Comparison of ENCODE assay signal across 20 mouse cellular contexts in genomic region chr15:103039609-103040008, GRCm38 (mm10). TPM values are rescaled to one million over a fixed set of nuclear protein-coding genes. Genes with fewer than 3 reads are reported as not detected.
DNase-seq lines count a peak whose midpoint lies in the region; ATAC-seq and TF ChIP-seq lines count a peak whose summit lies in the region.
"Had no signal": no experiment of that assay in that cellular context is flagged by ENCODE, and none has a peak within 500 bp of the region (broad histone marks: within the 10 kb centered on the region; RNA-seq: fewer than 3 reads in every experiment).

No protein-coding gene starts in this region.

- DNase-seq in embryo, embryonic 10.5 days (ENCODE audit: low spot score), result peak; percentile 41
- DNase-seq in embryo, embryonic 9.5 days (ENCODE audit: extremely low spot score), result no peak
- peak; percentile 92 for DNase-seq in midbrain, embryonic 11.5 days (ENCODE audit: low spot score, missing footprints)
- DNase-seq in neural tube, embryonic 11.5 days (ENCODE audit: low spot score), result peak; percentile 42
- no peak for DNase-seq in stomach, postnatal 0 days (ENCODE audit: low spot score)
- no peak for DNase-seq in frontal cortex, adult 2 months (ENCODE audit: extremely low spot score in 1 of 2, low spot score in 1 of 2)
- DNase-seq in cerebellum, postnatal 14 days, result no peak
- DNase-seq: heart, postnatal 36 days; kidney, adult 18-20 months; left cerebral cortex, postnatal 4 days; lung, adult 2 months; lung, postnatal 4 days; right cerebral cortex, postnatal 14 days; thymus, adult 2 months had no signal

- no peak for TF ChIP-seq EP300 in stomach, postnatal 0 days (optimal IDR thresholded peaks at IDR 0.05)

- TF ChIP-seq CTCF in stomach, postnatal 0 days (IDR thresholded peaks at IDR 0.05; ENCODE audit: low read depth), result no peak

- peaks cover 100% of the 10 kb centered on the region for H3K27me3 ChIP-seq in midbrain, embryonic 11.5 days (ENCODE audit: control insufficient read depth, insufficient read depth, low read length)
- peaks cover 100% of the 10 kb centered on the region for H3K27me3 ChIP-seq in midbrain, embryonic 15.5 days (replicated peaks)
- no peaks in the 10 kb centered on the region for H3K27me3 ChIP-seq in neural tube, embryonic 11.5 days (ENCODE audit: control insufficient read depth, insufficient read depth, low read length)
- H3K27me3 ChIP-seq in stomach, postnatal 0 days (ENCODE audit: control insufficient read depth, insufficient read depth, low read length), result no peaks in the 10 kb centered on the region

- no peaks in the 10 kb centered on the region for H3K36me3 ChIP-seq in midbrain, embryonic 11.5 days (ENCODE audit: control insufficient read depth, insufficient read depth, low read length)
- no peaks in the 10 kb centered on the region for H3K36me3 ChIP-seq in midbrain, embryonic 15.5 days (replicated peaks)
- H3K36me3 ChIP-seq in neural tube, embryonic 11.5 days (ENCODE audit: control insufficient read depth, insufficient read depth, low read length), result no peaks in the 10 kb centered on the region
- no peaks in the 10 kb centered on the region for H3K36me3 ChIP-seq in stomach, postnatal 0 days (ENCODE audit: control insufficient read depth, insufficient read depth, low read length)
- H3K36me3 ChIP-seq: forebrain, embryonic 15.5 days; heart, embryonic 12.5 days; midbrain, embryonic 10.5 days had no signal

- ATAC-seq in midbrain, embryonic 11.5 days (ENCODE audit: low FRiP score), result no peak
- ATAC-seq in midbrain, embryonic 15.5 days (replicated peaks), result no peak
- no peak for ATAC-seq in neural tube, embryonic 11.5 days (ENCODE audit: insufficient read depth, low FRiP score, low TSS enrichment)
- no peak for ATAC-seq in stomach, postnatal 0 days (ENCODE audit: low FRiP score, low TSS enrichment)
- ATAC-seq: forebrain, embryonic 15.5 days had no signal

- 11% methylated on average over 3 of the region's 3 CpGs for WGBS in midbrain, embryonic 11.5 days
- 2% methylated on average over 3 of the region's 3 CpGs for WGBS in midbrain, embryonic 15.5 days
- 2% methylated on average over 3 of the region's 3 CpGs for WGBS in neural tube, embryonic 11.5 days
- 25% methylated on average over 3 of the region's 3 CpGs for WGBS in stomach, postnatal 0 days

- no peak overlapping the region for H3K4me2 ChIP-seq in midbrain, embryonic 11.5 days
- no peak overlapping the region for H3K4me2 ChIP-seq in midbrain, embryonic 15.5 days
- H3K4me2 ChIP-seq in neural tube, embryonic 11.5 days (ENCODE audit: low read depth), result peak overlapping the region; percentile 99
- no peak overlapping the region for H3K4me2 ChIP-seq in stomach, postnatal 0 days (replicated peaks; ENCODE audit: low read depth)
- H3K4me2 ChIP-seq: forebrain, embryonic 15.5 days; heart, embryonic 12.5 days; liver, embryonic 11.5 days had no signal

- no peak overlapping the region for H3K9ac ChIP-seq in midbrain, embryonic 11.5 days (ENCODE audit: low read length)
- no peak overlapping the region for H3K9ac ChIP-seq in midbrain, embryonic 15.5 days
- H3K9ac ChIP-seq in neural tube, embryonic 11.5 days (ENCODE audit: low read length), result peak overlapping the region; percentile 95
- H3K9ac ChIP-seq in stomach, postnatal 0 days (ENCODE audit: low read length), result no peak overlapping the region
- H3K9ac ChIP-seq: forebrain, embryonic 15.5 days; heart, embryonic 12.5 days had no signal

- H3K4me1 ChIP-seq in midbrain, embryonic 11.5 days (ENCODE audit: control insufficient read depth, insufficient read depth, low read length), result no peaks in the 10 kb centered on the region
- no peaks in the 10 kb centered on the region for H3K4me1 ChIP-seq in midbrain, embryonic 15.5 days
- peaks cover 64% of the 10 kb centered on the region for H3K4me1 ChIP-seq in neural tube, embryonic 11.5 days (ENCODE audit: control insufficient read depth, insufficient read depth, low read length)
- no peaks in the 10 kb centered on the region for H3K4me1 ChIP-seq in stomach, postnatal 0 days (replicated peaks; ENCODE audit: control insufficient read depth, insufficient read depth)

- H3K4me3 ChIP-seq in midbrain, embryonic 11.5 days (ENCODE audit: low read depth, low read length), result no peak overlapping the region
- no peak overlapping the region for H3K4me3 ChIP-seq in midbrain, embryonic 15.5 days
- H3K4me3 ChIP-seq in neural tube, embryonic 11.5 days (ENCODE audit: low read depth, low read length), result peak overlapping the region; percentile 64
- no peak overlapping the region for H3K4me3 ChIP-seq in stomach, postnatal 0 days (ENCODE audit: low read depth, low read length)
- H3K4me3 ChIP-seq: forebrain, embryonic 15.5 days; heart, embryonic 12.5 days; layer of hippocampus, adult 2 months; midbrain, embryonic 10.5 days had no signal

- no peaks in the 10 kb centered on the region for H3K9me3 ChIP-seq in midbrain, embryonic 11.5 days (ENCODE audit: control insufficient read depth, low read length)
- no peaks in the 10 kb centered on the region for H3K9me3 ChIP-seq in midbrain, embryonic 15.5 days
- no peaks in the 10 kb centered on the region for H3K9me3 ChIP-seq in neural tube, embryonic 11.5 days (ENCODE audit: control insufficient read depth, low read length)
- H3K9me3 ChIP-seq in stomach, postnatal 0 days (ENCODE audit: control insufficient read depth, low read length), result no peaks in the 10 kb centered on the region
- H3K9me3 ChIP-seq: forebrain, embryonic 15.5 days; heart, embryonic 12.5 days; midbrain, embryonic 10.5 days had no signal

- no peak overlapping the region for H3K27ac ChIP-seq in midbrain, embryonic 11.5 days (ENCODE audit: low read depth, low read length)
- no peak overlapping the region for H3K27ac ChIP-seq in midbrain, embryonic 15.5 days
- peak overlapping the region; percentile 99 for H3K27ac ChIP-seq in neural tube, embryonic 11.5 days (ENCODE audit: low read depth, low read length)
- peak overlapping the region; percentile 77 for H3K27ac ChIP-seq in stomach, postnatal 0 days (replicated peaks)
- H3K27ac ChIP-seq: forebrain, embryonic 15.5 days; layer of hippocampus, adult 2 months; midbrain, embryonic 10.5 days had no signal

RNA-seq across cellular contexts. Expression of gene Hoxc4, which starts 20.9 kb away (rescaled TPM):
- polyA plus RNA-seq in midbrain, embryonic 11.5 days (2014; fragmentation: Nextera tagmentation; extraction: Ambion mirVana), result not detected in 2 replicates
- 0.08 TPM in 1 of 2 replicates, not detected in the other for polyA plus RNA-seq in midbrain, embryonic 15.5 days (2015; fragmentation: Nextera tagmentation; extraction: Ambion mirVana)
- 62.6 and 67.3 TPM in 2 replicates for polyA plus RNA-seq in neural tube, embryonic 11.5 days (2014; fragmentation: Nextera tagmentation; extraction: Ambion mirVana)
- 9.6 and 10.4 TPM in 2 replicates for polyA plus RNA-seq in stomach, postnatal 0 days (2015; fragmentation: Nextera tagmentation; extraction: Ambion mirVana)
- 0.06 TPM in 1 of 2 replicates, not detected in the other for polyA plus RNA-seq in frontal cortex, adult 2 months (2012; rRNA removed)
- polyA plus RNA-seq: forebrain, embryonic 15.5 days; midbrain, embryonic 10.5 days had no signal

RNA-seq across cellular contexts. Expression of gene Hoxc6, which starts 41.6 kb away (rescaled TPM):
- polyA plus RNA-seq in midbrain, embryonic 11.5 days (2014; fragmentation: Nextera tagmentation; extraction: Ambion mirVana), result not detected in 2 replicates
- not detected in 2 replicates for polyA plus RNA-seq in midbrain, embryonic 15.5 days (2015; fragmentation: Nextera tagmentation; extraction: Ambion mirVana)
- 95.9 and 96.4 TPM in 2 replicates for polyA plus RNA-seq in neural tube, embryonic 11.5 days (2014; fragmentation: Nextera tagmentation; extraction: Ambion mirVana)
- 3.3 and 4.9 TPM in 2 replicates for polyA plus RNA-seq in stomach, postnatal 0 days (2015; fragmentation: Nextera tagmentation; extraction: Ambion mirVana)
- not detected in 2 replicates for polyA plus RNA-seq in frontal cortex, adult 2 months (2012; rRNA removed)
- polyA plus RNA-seq: forebrain, embryonic 15.5 days; midbrain, embryonic 10.5 days had no signal

RNA-seq across cellular contexts. Expression of gene Hoxc8, which starts 49.2 kb away (rescaled TPM):
- polyA plus RNA-seq in midbrain, embryonic 11.5 days (2014; fragmentation: Nextera tagmentation; extraction: Ambion mirVana), result not detected in 2 replicates
- polyA plus RNA-seq in midbrain, embryonic 15.5 days (2015; fragmentation: Nextera tagmentation; extraction: Ambion mirVana), result not detected in 2 replicates
- 63.7 and 67.1 TPM in 2 replicates for polyA plus RNA-seq in neural tube, embryonic 11.5 days (2014; fragmentation: Nextera tagmentation; extraction: Ambion mirVana)
- 7.1 and 7.3 TPM in 2 replicates for polyA plus RNA-seq in stomach, postnatal 0 days (2015; fragmentation: Nextera tagmentation; extraction: Ambion mirVana)
- not detected in 2 replicates for polyA plus RNA-seq in frontal cortex, adult 2 months (2012; rRNA removed)
- polyA plus RNA-seq: forebrain, embryonic 15.5 days; lung, adult 2 months; midbrain, embryonic 10.5 days had no signal

Comparison
In these comparisons a context has a peak if more than half of its experiments do, and no peak if none do; other contexts are left out.
1. DNase-seq: peak in embryo, embryonic 10.5 days (single experiment), midbrain, embryonic 11.5 days (single experiment) and neural tube, embryonic 11.5 days (single experiment); none in embryo, embryonic 9.5 days (single experiment), stomach, postnatal 0 days (single experiment), frontal cortex, adult 2 months (0 of 2) and cerebellum, postnatal 14 days (0 of 2).
2. H3K27ac ChIP-seq: peak in neural tube, embryonic 11.5 days (single experiment) and stomach, postnatal 0 days (single experiment); none in midbrain, embryonic 11.5 days (single experiment) and midbrain, embryonic 15.5 days (single experiment).
3. RNA of gene Hoxc6, which starts 41.6 kb away (polyA plus RNA-seq): 95.9 to 96.4 TPM in neural tube, embryonic 11.5 days; 3.3 to 4.9 TPM in stomach, postnatal 0 days, not detected in midbrain, embryonic 15.5 days, not detected in midbrain, embryonic 11.5 days and not detected in frontal cortex, adult 2 months; every median in the first group is over 10 times any median in the second.